Mouse (Mus musculus) midbrain, embryonic 14.5 days (tissue): Measurements from ENCODE around the gene March5. TPM values are rescaled to one million over a fixed set of nuclear protein-coding genes. Genes with fewer than 3 reads are reported as not detected.

Experiments used
- ATAC-seq: fragments of 200-750 bp; cut with Nextera tagmentation; 2 replicates; pipeline ENCODE4 v1.8.0; 2017; ENCODE audit warnings: moderate number of reproducible peaks, moderate library complexity; ENCODE audit not compliant: low FRiP score, low TSS enrichment
- DNase-seq: peaks from one replicate; pipeline ENCODE4 v3.0.0-alpha.2; 2015
- H3K27ac ChIP-seq: fragments of 300-500 bp; sonication (generic); replicated peaks from 2 replicates; pipeline ENCODE4 v1.5.1; 2014; ENCODE audit warnings: mild to moderate bottlenecking, low read depth, low read length, moderate library complexity
- H3K27me3 ChIP-seq: fragments of 300-500 bp; sonication (generic); 2 replicates; pipeline ENCODE4 v1.6.1; 2014; ENCODE audit warnings: low read length, control low read depth, mixed read lengths; ENCODE audit not compliant: control insufficient read depth, insufficient read depth
- H3K36me3 ChIP-seq: fragments of 300-500 bp; sonication (generic); 2 replicates; pipeline ENCODE4 v1.6.1; 2014; ENCODE audit warnings: low read length, control low read depth; ENCODE audit not compliant: control insufficient read depth, insufficient read depth
- H3K4me1 ChIP-seq: fragments of 300-500 bp; sonication (generic); 2 replicates; pipeline ENCODE4 v1.6.1; 2014; ENCODE audit warnings: mild to moderate bottlenecking, antibody characterized with exemption, low read length, control low read depth; ENCODE audit not compliant: control insufficient read depth, insufficient read depth
- H3K4me2 ChIP-seq: fragments of 300-500 bp; sonication (generic); 2 replicates; pipeline ENCODE4 v1.6.1; 2014; ENCODE audit warnings: mild to moderate bottlenecking, low read length, moderate library complexity
- H3K4me3 ChIP-seq: fragments of 300-500 bp; sonication (generic); replicated peaks from 2 replicates; pipeline ENCODE4 v1.5.1; 2014; ENCODE audit warnings: low read depth, low read length
- H3K9ac ChIP-seq: fragments of 300-500 bp; sonication (generic); replicated peaks from 2 replicates; pipeline ENCODE4 v1.6.1; 2014; ENCODE audit warnings: mild to moderate bottlenecking, low read length, moderate library complexity
- H3K9me3 ChIP-seq: fragments of 300-500 bp; sonication (generic); 2 replicates; pipeline ENCODE4 v1.6.1; 2016; ENCODE audit warnings: low read length, control low read depth, mixed read lengths; ENCODE audit not compliant: control insufficient read depth
- WGBS: fragments of 180-500 bp; shearing (Covaris S2); extraction: QIAGEN DNeasy Blood & Tissue Kit; methylation state at CpG from one replicate; pipeline ENCODE4 v1.1.7; 2014; 5-methylcytosine and 5-hydroxymethylcytosine counted together
- polyA plus RNA-seq: library from polyadenylated mRNA; unstranded; fragments of >200 nt; fragmentation: Nextera tagmentation; extraction: Ambion mirVana; gene quantifications from 2 replicates; pipeline ENCODE4 v1.2.1, GENCODE M21; 2014

March5 gene
- polyA plus RNA-seq, 1 experiment from 2014 or later = 131 TPM

GRCm38 (mm10) chr19:37265333-37266103 is 58.2 kb downstream of the March5 start:
- no peak overlapping the region for H3K4me2 ChIP-seq
- H3K4me1 ChIP-seq = no peaks in the 10 kb centered on the region
- no peak overlapping the region for H3K9ac ChIP-seq
- no peak overlapping the region for H3K27ac ChIP-seq
- H3K4me3 ChIP-seq = no peak overlapping the region
- H3K9me3 ChIP-seq = no peaks in the 10 kb centered on the region
- DNase-seq (peak; percentile 95), ATAC-seq (peak; percentile 72)
- H3K36me3 ChIP-seq = peaks cover 12% of the 10 kb centered on the region; the same call in 1 of the 2 replicates
- H3K27me3 ChIP-seq = no peaks in the 10 kb centered on the region
- 31% methylated on average over 10 of the region's 10 CpGs for WGBS

GRCm38 (mm10) chr19:37269106-37269505 is 61.8 kb downstream of the March5 start:
- Histone ChIP-seq H3K9ac (no peak overlapping the region), H3K27me3 (no peaks in the 10 kb centered on the region), H3K27ac (no peak overlapping the region), H3K4me2 (no peak overlapping the region), H3K36me3 (peaks cover 20% of the 10 kb centered on the region), H3K4me3 (no peak overlapping the region), H3K4me1 (no peaks in the 10 kb centered on the region), H3K9me3 (no peaks in the 10 kb centered on the region)
- WGBS = 92% methylated on average over 16 of the region's 16 CpGs
- DNase-seq (no peak), ATAC-seq (no peak)

Other genes with a start within 250 kb of the March5 start
- gene Cpeb3, start 1.1 kb downstream of the March5 start, polyA plus RNA-seq = 10.1 and 12.5 TPM in 2 replicates
- 26.0 and 44.7 TPM in 2 replicates for gene Ide, start 130.3 kb downstream of the March5 start, polyA plus RNA-seq
- gene Kif11, start 168.9 kb downstream of the March5 start, polyA plus RNA-seq = 7.4 and 16.4 TPM in 2 replicates
- 1.4 and 4.2 TPM in 2 replicates for gene Hhex, start 227.3 kb downstream of the March5 start, polyA plus RNA-seq